Mouse (Mus musculus) frontal cortex, postnatal 25 days (tissue): ENCODE results near the gene Cdh23.

Experiments
- DNase-seq, 2 experiments: peaks; one replicate each; pipeline ENCODE4 v3.0.0; 2022; ENCODE audit warnings: low spot score in 2 of 2

Cdh23 gene

DNA sequence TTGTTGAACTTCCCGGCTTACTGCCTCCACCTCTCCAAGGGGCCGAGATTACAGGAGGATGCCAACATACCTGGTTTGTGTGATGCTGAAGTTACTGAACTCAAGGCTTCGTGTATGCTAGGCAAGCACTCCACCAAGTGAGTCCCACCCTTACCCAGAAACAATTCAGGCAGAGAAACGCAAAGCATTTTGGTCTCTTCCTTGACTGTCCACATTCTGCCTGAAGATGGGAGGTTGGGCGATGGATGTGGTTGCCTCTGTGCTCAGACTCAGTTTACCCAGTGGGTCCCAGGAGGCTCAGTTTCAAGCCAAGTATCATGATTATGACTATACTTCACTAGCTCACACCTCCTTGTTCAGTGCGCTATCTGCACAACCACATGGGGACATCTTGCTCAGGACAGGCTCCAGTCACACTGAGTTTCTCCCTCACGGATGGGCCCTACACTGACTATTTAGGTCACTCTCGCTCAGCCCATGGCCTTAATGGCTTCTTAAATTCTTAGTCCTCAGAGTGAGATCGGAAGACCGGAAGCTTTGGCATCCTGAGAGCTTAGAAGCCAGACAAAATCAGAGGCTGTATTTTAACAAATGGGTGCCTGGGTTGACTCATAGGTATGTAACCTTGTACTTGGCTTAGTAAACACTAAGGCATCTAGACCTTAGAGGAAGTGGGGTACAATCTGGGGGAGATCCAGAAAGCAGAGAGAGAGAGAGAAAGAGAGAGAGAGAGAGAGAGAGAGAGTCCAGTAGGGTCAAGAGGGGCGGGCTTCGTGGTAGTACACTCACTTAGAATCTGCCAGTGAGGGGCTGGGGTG, 118.2 kb downstream of the Cdh23 start:
- no peak for DNase-seq

DNA sequence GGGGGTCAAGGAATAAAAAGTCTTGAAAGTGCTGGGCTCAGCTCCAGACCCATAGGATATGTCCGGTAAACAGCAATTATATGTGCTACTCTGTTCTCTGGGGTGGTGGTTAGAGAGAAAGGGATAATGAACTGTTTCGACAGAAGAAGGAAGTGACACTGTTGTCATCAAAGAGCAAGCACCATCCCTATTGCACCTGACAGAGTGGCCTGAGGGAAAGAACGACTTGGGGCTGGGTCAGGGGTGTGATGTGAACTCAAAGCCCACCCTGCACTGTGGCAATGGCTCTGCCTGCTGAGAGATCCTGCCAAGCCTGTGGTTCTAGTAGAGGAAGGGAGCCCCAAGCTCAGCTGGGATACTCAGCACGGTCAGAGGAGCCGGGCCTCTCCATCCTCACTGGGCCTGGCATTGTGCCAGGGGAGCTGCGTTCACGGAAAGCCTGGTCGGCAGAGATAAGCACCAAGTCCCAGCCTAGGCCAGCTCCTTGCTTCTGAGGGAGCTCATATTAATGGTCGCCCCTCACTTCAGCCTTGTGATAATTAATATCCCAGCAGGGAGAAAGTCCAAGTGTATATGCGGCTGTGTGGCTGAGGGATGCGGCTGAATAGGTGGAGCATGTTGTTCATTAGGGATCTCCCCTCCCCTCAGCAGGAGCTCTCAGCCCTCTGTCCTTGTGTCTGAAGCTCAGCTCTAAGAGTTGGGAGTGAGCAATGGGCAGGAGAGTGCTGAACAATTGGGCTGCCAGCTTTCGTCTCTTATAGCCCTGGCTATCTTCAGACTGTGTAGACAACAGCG, 119.0 kb downstream of the Cdh23 start:
- DNase-seq = no peak

- no peak for DNase-seq
Measured at GRCm38 (mm10) chr10:60574851-60575250, 121.4 kb downstream of the Cdh23 start.

GRCm38 (mm10) chr10:60571491-60571890, 124.8 kb downstream of the Cdh23 start:
- no peak for DNase-seq

GRCm38 (mm10) chr10:60566369-60567037, 129.8 kb downstream of the Cdh23 start:
- DNase-seq = no peak

DNA sequence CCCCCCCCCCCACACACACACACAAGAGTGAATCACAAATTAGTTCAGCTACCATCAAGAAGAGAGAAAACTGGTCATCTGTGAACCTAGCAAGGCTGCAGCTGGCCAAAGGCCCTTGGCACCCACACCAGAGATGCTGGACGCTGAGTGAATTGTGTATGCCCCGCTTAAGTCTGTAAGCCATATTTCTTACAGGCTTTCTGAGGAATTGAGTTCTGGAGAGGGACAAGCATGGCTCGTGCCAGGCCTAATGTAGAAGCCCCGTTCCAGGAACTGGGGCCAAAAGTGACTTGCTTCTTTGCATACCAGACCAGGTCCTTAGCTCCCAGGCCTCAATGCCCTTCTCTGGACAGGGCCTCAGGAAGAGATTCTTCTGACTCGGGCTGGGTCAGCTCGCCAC, 132.2 kb downstream of the Cdh23 start:
- DNase-seq = no peak

DNA sequence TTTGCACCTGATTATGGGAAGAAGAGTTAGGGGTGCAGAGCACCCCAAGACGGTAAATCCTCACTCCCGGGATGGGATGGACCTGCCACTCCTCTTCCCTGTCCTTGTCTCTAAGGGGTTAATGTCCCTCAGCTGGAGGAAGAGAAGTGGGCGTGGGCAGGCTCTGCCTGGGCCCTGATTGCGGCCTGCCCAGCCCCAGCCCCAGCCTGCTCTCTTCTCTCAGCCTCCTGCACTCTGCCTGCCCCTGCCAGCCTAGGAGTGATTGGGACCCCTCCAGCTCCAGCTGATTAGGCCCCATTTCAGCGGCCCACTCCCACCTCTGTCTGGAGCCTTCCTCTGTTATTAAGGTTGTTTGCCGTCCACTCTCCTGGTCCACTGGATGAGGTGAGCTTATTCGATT, 133.3 kb downstream of the Cdh23 start:
- DNase-seq = no peak

- no peak for DNase-seq
Measured at GRCm38 (mm10) chr10:60558491-60558927, 137.8 kb downstream of the Cdh23 start.

- no peak for DNase-seq
Measured at GRCm38 (mm10) chr10:60552951-60553635, 143.2 kb downstream of the Cdh23 start.

- DNase-seq = no peak
Measured at GRCm38 (mm10) chr10:60539164-60539914, 157.0 kb downstream of the Cdh23 start.

- DNase-seq = no peak
Measured at GRCm38 (mm10) chr10:60536098-60536811, 160.0 kb downstream of the Cdh23 start.

DNA sequence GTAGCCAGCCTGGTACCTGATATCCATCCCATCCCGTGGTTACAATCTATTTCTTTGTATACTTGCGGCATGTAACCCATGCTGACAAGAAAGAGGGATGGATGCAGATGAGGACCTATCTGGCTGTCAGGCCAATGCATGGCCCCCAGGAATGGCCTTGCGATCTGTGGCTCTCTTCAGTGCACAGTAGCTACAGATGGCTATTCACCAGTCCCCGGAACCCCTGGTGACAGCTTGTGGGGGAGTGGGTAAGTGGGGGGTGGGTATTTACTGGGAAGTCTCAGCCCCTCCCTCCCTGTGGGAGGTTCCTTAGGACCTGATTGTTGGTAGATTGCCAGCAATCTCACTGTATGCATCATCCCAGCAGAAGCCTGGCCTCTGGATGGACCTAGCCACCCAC, 163.8 kb downstream of the Cdh23 start:
- no peak for DNase-seq

DNA sequence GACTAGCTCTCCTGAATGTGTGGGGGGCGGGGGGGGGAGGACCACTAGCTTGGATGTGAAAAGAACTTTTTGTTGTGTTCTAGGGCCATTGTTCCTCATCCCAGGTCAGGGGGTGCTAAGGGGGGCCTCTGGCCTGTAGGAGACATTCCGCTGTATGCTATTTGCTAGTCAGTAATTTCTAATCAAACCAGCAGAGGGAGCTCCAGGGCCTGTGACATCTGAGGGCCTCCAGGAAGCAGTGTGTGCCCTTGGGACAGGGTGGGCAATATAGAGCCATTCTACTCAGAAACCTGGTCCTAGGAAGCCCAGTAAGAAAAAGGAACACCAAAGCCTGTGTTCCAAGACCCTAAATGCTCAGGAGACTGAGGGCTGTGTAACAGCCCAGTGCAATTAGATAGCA, 164.9 kb downstream of the Cdh23 start:
- DNase-seq = peak; percentile 4 to 39

DNA sequence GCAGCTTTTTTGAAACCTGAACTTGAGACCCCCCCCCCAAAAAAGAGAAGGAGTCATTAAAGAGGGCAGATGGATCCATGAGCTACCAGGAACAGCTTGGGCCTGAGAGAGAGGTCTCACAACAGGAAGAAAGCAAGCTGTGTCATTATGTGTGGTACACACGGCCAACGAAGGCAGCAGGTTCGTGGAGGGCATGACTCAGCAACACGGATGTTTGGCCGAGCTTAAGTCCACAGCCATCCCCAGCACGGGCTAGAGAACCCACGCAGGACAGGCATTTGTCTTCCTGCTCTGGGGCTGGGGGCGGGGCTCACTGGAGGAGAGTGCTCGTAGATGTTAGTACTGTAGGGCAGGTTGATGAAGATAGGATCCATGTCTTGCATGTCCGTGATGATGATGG, 165.7 kb downstream of the Cdh23 start:
- no peak for DNase-seq

DNA sequence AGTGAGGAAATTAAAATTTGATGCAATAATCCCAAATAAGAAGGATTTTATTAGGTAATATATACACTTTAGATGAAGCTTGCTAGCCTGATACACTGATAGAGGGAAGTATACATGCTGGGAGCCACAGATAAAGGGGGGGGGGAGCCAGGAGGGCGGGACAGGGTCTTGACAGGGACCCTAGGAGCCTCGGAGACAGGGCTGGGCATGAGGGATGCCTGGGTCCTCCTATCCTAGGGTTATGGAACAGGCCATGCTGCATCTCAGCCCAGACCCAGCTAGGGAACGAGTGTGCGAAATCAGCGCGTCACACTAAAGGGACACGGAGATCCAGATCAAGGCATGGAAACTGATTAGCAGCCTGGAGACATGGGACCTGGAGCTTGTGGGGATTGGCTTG, 168.3 kb downstream of the Cdh23 start:
- no peak for DNase-seq

DNA sequence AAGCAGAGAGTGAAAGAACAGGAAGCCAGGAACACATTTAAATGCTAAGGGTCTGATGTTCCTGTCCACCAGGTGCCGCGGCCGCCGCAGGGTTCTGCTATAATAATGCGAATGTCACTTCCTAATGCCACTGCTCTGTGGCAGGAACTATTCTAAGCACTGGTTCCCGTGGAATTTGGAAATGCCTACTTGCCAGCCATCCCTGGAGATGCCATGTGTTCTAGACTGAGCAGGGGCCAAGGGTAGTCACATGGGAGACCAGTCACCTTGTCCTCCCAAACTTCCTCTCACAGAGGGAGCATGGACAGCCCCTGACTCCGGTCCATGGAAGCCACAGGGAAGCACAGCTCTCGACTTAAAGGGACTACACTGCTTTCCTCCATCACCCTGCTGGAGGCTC, 171.2 kb downstream of the Cdh23 start:
- DNase-seq = no peak

DNA sequence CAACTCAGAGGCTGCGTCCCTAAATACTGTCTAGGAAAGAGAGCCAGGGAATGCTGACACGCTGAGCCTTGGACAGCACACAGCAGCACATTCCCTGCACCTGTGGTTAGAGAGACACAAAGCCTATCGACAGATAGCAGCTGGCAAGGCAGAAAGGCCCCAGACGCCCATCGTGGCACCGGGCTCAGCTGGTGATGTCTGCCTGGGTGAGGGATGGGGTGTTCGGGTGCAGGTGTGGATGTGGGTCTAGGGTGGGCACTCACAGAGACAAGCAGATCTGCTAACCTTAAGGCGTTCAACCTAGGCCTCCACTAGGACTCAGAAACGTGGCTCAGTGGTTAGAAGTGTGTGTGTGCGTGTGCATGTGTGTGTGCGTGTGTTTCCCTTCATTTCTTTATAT, 180.0 kb downstream of the Cdh23 start:
- no peak for DNase-seq

GRCm38 (mm10) chr10:60498538-60498937, 197.8 kb downstream of the Cdh23 start:
- no peak for DNase-seq

GRCm38 (mm10) chr10:60495070-60495469, 201.2 kb downstream of the Cdh23 start:
- DNase-seq = no peak

DNA sequence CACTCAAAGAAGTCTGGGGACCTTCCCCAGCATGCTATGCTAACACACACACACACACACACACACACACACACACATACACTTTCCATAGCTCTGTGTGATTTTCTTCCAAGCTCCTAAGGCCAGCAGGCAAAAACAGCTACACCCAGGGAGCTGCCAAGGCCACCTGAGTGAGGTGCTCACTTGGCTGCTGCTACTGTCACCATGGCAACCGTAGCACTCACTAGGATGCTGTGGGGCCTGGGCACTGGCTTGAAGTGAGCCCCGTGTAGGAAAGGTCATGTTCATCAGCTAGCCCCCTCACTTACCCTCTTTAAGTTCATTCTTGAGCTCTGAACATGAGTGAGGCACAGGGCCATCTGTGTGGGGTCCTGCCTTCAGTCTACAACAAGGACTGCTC, 204.8 kb downstream of the Cdh23 start:
- no peak for DNase-seq

DNA sequence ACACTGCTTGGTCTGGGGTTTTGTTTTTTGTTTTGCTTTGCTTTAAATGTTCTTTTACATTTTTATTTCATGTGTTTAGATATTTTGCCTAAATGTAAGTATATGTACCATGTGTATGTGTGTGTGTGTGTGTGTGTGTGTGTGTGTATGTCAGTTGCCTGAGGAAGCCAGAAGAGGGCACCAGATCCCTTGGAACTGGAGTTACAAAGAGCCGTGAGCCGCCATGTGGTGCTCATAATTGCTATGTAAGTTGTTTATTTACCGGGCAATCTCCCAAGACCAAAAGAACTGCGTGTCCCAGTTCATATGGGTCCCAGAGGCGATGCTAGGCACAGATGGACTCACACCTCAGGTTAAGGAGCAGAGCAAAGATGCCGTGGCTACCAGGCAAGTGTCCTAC, 214.9 kb downstream of the Cdh23 start:
- DNase-seq = no peak
